Mouse (Mus musculus): ENCODE measurements around the gene Hlcs. TPM values are rescaled to one million over a fixed set of nuclear protein-coding genes. Genes with fewer than 3 reads are reported as not detected.

Gene Hlcs
- total RNA-seq, 2 experiments from 2014 or later, result 12.1 to 14.1 TPM

DNA sequence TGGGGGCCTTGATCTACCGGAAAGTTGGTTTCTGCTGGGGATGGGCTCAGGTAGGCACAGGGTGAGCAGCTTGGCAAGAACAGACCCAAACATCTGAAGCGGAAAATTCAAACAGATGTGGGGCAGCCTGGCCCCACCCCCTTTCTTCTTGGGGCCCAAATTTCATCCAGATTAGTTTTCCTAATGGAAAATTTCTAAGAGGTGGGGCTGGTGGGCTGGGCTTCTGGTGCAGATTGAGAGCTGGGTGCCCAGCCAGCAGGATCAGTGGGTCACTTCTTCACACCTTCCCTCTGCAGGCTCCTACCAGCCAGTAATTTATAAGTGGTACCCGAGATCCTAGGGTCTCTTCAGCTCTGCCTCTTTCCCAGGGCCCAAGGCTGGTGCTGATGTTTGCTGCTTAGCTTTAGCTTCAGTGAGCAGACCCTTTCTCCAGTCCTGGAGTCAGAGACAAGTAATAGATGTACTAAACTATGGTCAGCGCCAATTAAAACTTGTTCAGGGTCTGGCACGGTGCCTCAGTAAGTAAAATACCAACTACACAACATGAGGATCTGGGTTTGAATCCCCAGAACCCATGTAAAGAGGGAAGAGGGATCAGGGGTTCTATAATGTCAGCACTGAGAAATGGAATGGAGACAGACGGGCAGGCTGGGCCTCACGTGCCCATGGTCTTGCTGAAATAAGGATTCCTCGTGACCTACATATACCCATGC is 231.2 kb downstream of the Hlcs start:
- DNase-seq (ENCODE audit: low spot score in 2 of 2), result no peak

DNA sequence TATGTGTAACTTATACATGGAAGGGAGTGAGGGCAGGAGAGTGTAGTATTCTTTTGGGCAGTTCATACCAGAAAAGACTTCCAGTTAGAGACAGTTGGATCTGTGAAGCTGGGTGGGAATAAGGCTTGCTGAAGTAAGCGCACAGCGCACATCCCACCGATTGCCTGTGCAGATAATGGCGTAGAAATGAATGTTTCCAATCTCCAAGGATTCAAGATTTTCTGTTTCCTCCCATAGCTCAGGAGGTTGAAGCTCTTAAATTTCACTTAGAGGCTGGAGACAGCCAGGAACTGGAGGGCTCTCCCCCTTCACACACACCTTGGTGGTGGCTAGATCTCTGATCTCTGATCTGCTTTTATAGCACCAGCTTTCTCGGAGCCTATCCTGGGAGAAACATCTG is 231.8 kb downstream of the Hlcs start:
- DNase-seq (ENCODE audit: low spot score in 2 of 2), result no peak

DNA sequence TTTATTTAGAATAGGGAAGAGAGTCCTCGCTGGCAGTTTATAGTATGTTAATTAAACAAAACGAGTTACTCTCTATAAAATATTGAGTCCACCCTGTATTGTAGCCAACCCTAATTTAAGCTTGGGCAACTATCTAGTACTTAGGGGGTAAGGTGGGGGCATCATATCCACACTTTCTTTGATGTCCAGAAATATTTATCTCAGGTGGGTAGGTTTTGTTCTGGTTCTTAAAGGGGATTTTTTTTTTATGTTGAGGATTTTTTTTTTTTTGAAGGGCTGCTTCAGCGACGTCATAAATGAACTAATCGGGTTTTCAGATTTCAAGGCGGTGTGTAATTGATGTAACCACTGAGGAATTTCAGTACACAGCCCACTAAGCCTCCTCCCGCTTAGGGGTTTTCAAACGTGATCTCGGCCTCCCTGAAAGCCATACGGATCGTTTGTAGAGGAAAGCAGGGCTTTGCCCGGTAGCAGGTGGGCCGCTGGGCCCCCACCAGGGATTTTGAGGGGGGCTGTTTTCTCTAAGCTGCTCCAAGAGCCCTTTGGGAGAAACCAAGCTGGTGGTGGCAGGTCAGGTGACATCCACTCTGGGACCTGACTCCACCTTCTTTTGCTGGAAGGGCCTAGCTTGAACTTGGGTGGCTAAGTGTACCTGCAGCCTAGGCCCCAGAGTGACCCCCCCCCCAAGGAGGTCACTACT is 233.4 kb downstream of the Hlcs start:
- no peak for DNase-seq (ENCODE audit: low spot score in 2 of 2)

DNA sequence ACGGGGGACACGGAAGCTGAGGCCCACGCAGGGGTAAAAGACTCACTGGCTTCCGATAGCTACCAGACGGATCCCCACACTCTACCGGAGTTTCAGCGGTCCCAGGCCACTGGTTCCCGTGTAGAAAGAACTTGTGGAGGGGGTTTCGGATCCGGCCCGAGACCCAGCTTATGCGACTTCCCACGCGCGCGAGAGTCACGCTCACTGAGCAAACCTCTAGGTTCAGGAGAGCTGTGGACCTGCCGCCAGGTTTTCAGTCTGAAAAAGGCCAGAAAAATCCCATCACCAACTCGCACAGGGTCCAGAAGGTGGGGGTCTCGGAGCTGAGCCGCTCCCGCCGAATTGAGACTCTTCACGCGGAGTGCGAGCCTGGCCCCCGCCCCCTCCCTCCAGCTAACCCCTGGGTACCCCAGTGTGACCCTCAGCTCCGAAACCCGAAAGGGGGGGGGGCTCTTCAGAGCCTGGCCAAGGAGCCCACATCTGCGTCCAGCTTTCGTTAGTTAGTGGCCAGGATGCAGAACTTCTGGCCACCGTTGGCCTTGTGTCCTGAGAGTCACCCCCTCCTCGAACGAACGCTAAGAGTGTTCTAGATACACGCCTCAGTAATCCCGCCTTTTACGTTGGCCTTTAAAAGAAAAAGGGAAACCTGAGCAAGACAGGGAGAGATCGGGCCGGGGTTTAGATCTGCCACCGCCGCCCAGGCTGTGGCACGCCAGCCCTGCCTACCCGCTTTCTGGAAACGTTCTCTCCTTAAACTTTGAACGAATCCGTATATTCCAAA is 234.1 kb downstream of the Hlcs start:
- no peak for DNase-seq (ENCODE audit: low spot score in 2 of 2)

Small RNA genes lying within 50 kb of the gene (microRNA-seq; reads per million reads assigned to microRNA genes)
- gene Gm23062, result 0 reads per million in 2 experiments

Other genes with a start within 250 kb of the Hlcs start
- under 1 TPM; 0.09 to 0.65 TPM for gene Sim2, start 228.6 kb downstream of the Hlcs start, total RNA-seq (2021)
- gene Ripply3, start 14.8 kb upstream of the Hlcs start, total RNA-seq (2021), result under 1 TPM; 0.32 to 0.42 TPM
- 100 to 1,000 TPM; 751 to 808 TPM for gene Ttc3, start 57.0 kb upstream of the Hlcs start, total RNA-seq (2021)
- 10 to 100 TPM; 42.8 to 55.0 TPM for gene Pigp, start 58.3 kb upstream of the Hlcs start, total RNA-seq (2021)
- gene Vps26c, start 213.3 kb upstream of the Hlcs start, total RNA-seq (2021), result 10 to 100 TPM; 32.1 to 42.0 TPM

Data from layer of hippocampus, postnatal 10 days (tissue).